Mouse (Mus musculus) cerebellum, postnatal 10 days (tissue): ENCODE data around the gene Tmem179b.

Experiments used
- DNase-seq, 2 experiments: peaks; one replicate each; pipeline ENCODE4 v3.0.0; 2021; ENCODE audit warnings: mixed read lengths in 2 of 2

The Tmem179b gene

GRCm38 (mm10) chr19:8774086-8774835 is at the start of gene Tmem179b:
Gene Tmem179b, minus strand, starts transcription at chr19:8774467.
- DNase-seq: peak; percentile 99

GRCm38 (mm10) chr19:8822696-8823095 is 48.4 kb upstream of the Tmem179b start:
- DNase-seq: peak; percentile 79 to 83

GRCm38 (mm10) chr19:8821146-8821545 is 46.9 kb upstream of the Tmem179b start:
- no peak for DNase-seq

- peak in 1 of 2 experiments; percentile 68 for DNase-seq
These were observed 46.2 kb upstream of the Tmem179b start for GRCm38 (mm10) chr19:8820424-8820956.

- peak; percentile 99 for DNase-seq
These were observed 45.5 kb upstream of the Tmem179b start, which contains the start of gene Hnrnpul2 for GRCm38 (mm10) chr19:8819596-8820423. Gene Hnrnpul2, plus strand, starts transcription at chr19:8820010.

DNA sequence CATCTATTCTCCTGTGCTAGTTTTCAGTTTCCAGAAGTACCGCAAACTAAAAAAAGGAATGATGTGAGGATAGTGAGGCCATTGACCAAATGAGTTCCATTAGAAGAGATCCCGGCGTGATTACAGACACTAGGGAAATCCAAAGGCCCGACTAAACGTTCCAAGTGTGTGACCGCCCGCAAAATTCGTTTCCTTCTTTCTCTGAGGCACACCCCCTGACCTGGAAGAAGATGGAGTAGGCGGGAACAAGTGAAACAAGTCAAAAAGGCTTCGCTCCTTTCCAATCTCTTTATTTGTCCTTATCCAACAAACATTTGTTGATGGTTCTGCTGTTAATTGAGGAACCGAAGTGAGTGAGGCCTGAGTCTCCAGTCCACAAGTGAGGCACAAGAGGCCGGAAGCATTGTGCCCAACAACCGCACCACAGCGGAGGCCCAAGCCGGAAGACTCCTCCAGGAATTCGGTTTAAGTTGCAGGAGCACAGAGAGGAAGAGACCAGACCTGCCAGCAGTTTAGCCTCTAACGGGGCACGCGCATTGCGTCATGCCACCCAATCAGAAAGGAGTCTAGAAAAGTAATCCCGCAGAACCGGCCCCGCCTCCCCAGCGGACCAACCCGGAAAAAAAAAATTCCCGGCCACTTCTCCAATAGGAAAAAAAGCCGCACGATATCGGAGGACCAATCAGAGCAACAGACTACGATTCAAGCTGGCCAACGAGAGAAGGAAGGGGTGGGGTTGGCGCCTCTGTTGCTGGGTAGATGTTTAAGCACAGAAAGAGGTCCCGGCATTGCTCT is 44.7 kb upstream of the Tmem179b start, which contains the start of gene Ttc9c:
Gene Ttc9c (minus strand): TSS at position 533 of the 795 bp plus-strand sequence.
- DNase-seq: peak; percentile 97 to 98

DNA sequence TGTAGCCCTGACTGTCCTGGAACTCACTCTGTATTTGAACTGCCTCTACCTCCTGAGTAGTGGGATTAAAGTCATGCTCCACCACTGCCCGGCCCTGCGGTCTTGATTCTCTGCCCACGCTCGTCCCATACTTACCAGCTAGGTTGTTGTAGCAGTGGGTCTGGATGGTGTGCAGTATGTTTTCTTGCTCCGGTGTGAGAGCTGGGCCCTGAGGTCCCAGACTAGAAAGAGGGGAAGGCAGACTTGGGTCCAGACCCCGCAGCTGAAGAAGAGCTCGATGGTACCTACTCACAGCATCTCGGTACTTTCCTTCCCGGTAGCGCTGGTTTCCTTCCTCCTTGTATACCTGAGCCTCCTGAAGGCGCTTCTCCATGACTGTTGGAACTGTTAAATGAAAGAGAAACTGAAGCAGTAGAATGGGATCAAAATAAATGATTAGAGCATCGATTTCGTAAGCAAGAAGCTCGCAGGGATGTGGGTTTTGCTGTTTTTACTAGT is 44.1 kb upstream of the Tmem179b start:
- no peak for DNase-seq

GRCm38 (mm10) chr19:8817001-8817400 is 42.7 kb upstream of the Tmem179b start:
- no peak for DNase-seq

DNA sequence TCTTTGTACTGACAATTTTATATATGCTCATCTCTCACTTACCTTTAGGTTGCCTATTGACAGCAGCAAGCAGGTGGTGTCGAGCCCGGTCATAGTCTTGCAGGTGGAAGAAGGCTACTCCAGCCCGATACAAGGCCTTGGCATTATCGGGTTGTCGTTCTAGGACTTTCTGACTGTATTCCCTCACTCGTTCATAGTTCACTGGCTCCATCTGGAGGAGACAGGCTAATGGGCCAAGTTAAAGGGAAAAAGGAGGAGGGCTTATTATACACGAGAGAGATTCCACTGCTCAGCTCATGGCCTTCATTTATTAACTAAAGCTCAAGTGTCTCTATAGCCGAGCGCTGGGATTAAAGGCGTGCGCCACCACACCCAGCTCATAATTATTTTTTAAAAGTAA is 41.5 kb upstream of the Tmem179b start:
- peak; percentile 62 for DNase-seq

GRCm38 (mm10) chr19:8806810-8807209 is 32.5 kb upstream of the Tmem179b start:
- DNase-seq: no peak

GRCm38 (mm10) chr19:8803879-8804660 is 29.8 kb upstream of the Tmem179b start:
- no peak for DNase-seq

- DNase-seq: no peak
These were observed 29.0 kb upstream of the Tmem179b start for GRCm38 (mm10) chr19:8803204-8803780.

DNA sequence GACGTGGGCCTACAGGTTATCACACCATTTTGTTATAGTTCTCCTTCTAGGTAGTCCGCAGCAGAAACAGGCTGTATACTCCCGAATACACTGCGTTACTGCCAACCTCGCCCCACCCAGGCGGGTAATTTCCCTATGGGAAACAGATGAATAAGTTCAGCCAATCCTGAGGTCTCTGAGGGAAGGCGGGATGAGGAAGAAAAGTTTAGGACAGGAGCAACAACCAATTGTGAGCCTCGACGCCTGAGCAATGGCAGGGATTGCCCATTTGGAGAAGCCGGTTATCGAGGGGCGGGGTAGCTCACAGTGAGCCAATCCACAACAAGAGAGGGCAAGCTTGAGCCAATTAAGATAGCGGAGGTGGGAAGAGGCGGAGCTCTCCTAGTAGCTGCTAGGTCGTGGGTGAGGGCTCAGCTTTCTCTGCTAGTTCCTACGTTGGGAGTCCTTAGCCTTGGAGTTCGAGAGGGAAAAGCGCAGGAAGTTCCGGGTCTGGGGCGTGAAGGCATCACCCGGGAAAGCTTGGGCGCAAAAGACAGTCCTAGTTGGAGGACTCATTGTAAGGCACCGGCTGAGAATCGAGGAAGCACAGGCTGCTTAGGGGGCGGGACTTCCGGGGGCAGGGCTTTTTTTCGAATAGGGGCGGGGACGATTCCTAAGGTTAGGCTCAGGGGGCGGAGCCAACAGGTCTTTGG is 28.0 kb upstream of the Tmem179b start, which contains the start of gene Zbtb3:
Gene Zbtb3 (plus strand): TSS at position 426 of the 692 bp plus-strand sequence.
- DNase-seq: peak; percentile 94 to 96

DNA sequence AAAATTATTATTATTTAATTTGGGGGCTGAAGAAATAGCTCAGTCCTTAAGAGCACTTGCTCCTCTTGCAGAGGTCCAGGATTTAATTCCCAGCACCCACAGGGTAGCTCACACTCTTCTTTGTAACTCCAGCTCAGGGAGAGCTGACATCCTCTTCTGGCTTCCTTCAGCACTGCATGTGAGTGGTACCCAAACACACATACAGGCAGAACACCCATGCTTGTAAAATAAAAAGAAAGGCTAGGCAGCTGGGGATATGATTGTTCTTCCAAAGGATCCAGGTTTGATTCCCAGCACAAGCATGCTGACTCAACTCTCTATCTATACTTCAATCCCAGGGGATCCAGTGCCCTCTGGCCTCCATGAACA is 24.7 kb upstream of the Tmem179b start:
- DNase-seq: no peak

- DNase-seq: peak; percentile 92 to 94
These were observed 24.1 kb upstream of the Tmem179b start, which contains the start of gene Polr2g for GRCm38 (mm10) chr19:8798264-8798946. Gene Polr2g, minus strand, starts transcription at chr19:8798577.

- DNase-seq: peak; percentile 64 to 72
These were observed 15.9 kb upstream of the Tmem179b start for GRCm38 (mm10) chr19:8790171-8790570.

- no peak for DNase-seq
These were observed 14.9 kb upstream of the Tmem179b start for GRCm38 (mm10) chr19:8789171-8789570.

DNA sequence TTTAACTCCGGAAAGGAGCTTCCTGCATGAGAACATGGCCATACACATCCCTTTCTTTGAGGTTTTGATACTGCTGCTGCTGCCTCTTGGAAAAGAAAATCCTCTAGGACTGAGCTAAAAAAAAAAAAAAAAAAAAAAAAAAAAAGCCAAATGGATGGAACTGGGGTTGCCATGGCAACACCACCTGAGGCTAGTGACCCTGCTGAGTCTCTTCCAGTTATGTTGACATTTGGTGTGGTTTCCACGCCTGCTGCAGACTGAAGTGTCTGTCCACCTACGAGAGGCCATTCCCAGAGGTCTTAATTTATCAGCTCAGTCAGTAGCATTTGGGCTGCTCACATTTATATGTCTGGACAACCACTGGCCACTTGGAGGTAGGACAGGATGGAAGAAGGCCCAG is 14.3 kb upstream of the Tmem179b start:
- DNase-seq: peak; percentile 68 to 72

- peak; percentile 92 to 94 for DNase-seq
These were observed 11.9 kb upstream of the Tmem179b start, which contains the start of gene Taf6l for GRCm38 (mm10) chr19:8786008-8786781. Gene Taf6l, minus strand, starts transcription at chr19:8786417.
